Mouse (Mus musculus) neural tube, embryonic 12.5 days (tissue): ENCODE results near the gene Med25. TPM values are rescaled to one million over a fixed set of nuclear protein-coding genes. Genes with fewer than 3 reads are reported as not detected.
A peak's percentile ranks its signal among the peaks of the same experiment; 100 is the strongest.

ENCODE experiments used
- ATAC-seq: fragments of 200-750 bp; cut with Nextera tagmentation; 2 replicates; pipeline ENCODE4 v1.8.0; 2017; ENCODE audit warnings: low read depth, mild to moderate bottlenecking, moderate TSS enrichment, moderate library complexity; ENCODE audit not compliant: low FRiP score
- H3K27ac ChIP-seq: fragments of 300-500 bp; sonication (generic); 2 replicates; pipeline ENCODE4 v1.5.1; 2016
- H3K27me3 ChIP-seq: fragments of 300-500 bp; sonication (generic); replicated peaks from 2 replicates; pipeline ENCODE4 v1.6.1; 2016; ENCODE audit warnings: mild to moderate bottlenecking
- H3K36me3 ChIP-seq: fragments of 300-500 bp; sonication (generic); 2 replicates; pipeline ENCODE4 v1.6.1; 2016; ENCODE audit warnings: mild to moderate bottlenecking
- H3K4me1 ChIP-seq: fragments of 300-500 bp; sonication (generic); 2 replicates; pipeline ENCODE4 v1.6.1; 2016
- H3K4me2 ChIP-seq: fragments of 300-500 bp; sonication (generic); replicated peaks from 2 replicates; pipeline ENCODE4 v1.6.1; 2016; ENCODE audit warnings: mild to moderate bottlenecking
- H3K4me3 ChIP-seq: fragments of 300-500 bp; sonication (generic); 2 replicates; pipeline ENCODE4 v1.5.1; 2016
- H3K9ac ChIP-seq: fragments of 300-500 bp; sonication (generic); 2 replicates; pipeline ENCODE4 v1.6.1; 2016; ENCODE audit warnings: mild to moderate bottlenecking
- H3K9me3 ChIP-seq: fragments of 300-500 bp; sonication (generic); 2 replicates; pipeline ENCODE4 v1.6.1; 2016; ENCODE audit warnings: mild to moderate bottlenecking
- WGBS: fragments of 180-500 bp; shearing (Covaris S2); methylation state at CpG from one replicate; pipeline ENCODE4 v1.1.7; 2016; 5-methylcytosine and 5-hydroxymethylcytosine counted together
- microRNA counts: library from miRNA; unstranded; fragments of <30 nt; microRNA quantifications from one replicate; lab custom pipeline; 2017
- microRNA-seq: library from miRNA; unstranded; fragments of <30 nt; microRNA quantifications from one replicate; pipeline ENCODE4, GENCODE M21; 2017
- polyA plus RNA-seq: library from polyadenylated mRNA; unstranded; fragments of >200 nt; fragmentation: Nextera tagmentation; extraction: Ambion mirVana; gene quantifications from 2 replicates; pipeline ENCODE4 v1.2.1, GENCODE M21; 2016

Med25 gene
- polyA plus RNA-seq, 1 experiment from 2014 or later: 156 TPM

DNA sequence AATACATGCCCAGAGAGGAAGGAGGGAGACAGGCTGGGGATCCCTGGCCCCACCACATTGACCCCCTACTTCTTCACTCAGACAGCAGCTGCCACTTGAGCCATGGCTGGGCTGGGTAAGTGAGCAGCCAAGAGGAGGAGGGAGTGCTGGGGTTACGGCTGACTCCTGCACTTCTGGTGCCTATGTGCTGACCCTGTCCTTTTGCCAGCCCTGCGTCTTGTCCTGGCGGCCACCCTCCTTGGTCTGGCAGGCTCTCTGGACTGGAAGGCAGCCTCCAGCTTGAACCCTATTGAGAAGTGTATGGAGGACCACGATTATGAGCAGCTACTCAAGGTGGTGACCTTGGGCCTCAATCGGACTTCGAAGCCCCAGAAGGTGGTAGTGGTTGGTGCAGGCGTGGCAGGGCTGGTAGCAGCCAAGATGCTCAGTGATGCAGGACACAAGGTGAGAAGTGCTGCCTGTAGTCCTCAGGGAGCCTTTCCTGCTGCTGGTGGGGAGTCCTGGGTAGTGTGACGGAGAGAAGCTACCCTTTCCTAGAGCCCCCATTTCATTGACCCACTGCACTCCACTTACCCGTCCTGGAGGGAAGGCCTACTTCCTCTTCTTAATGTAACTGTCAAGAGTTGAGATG is 56.0 kb downstream of the Med25 start:
- H3K27ac ChIP-seq: no peak overlapping the region
- no peak overlapping the region for H3K9ac ChIP-seq
- H3K4me2 ChIP-seq: no peak overlapping the region
- peaks cover 19% of the 10 kb centered on the region for H3K36me3 ChIP-seq
- H3K9me3 ChIP-seq: no peaks in the 10 kb centered on the region
- peaks cover 14% of the 10 kb centered on the region for H3K4me1 ChIP-seq
- 85% methylated on average over 9 of the region's 9 CpGs for WGBS
- H3K27me3 ChIP-seq: peaks cover 35% of the 10 kb centered on the region
- no peak for ATAC-seq
- no peak overlapping the region for H3K4me3 ChIP-seq

DNA sequence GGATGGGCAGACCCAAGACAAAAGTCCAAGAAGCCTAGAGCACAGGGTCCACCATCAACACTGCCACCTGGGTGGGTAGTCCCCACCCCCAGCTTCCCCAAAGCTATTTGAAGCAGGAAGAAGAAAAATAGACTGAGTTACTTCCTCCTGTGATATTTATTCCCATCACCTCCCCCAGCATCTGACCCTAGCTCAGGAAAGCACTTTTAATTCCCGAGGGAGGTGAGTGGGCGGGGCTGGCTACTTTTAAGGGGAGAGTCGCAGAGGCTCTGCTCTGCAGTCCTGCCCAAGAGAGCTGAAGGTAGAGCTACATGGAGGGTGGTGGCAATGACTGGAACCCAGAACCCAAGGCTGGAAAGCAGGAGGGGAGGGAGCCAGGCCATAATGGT is 56.5 kb downstream of the Med25 start:
- H3K27me3 ChIP-seq: peaks cover 31% of the 10 kb centered on the region
- WGBS: 44% methylated on average over 3 of the region's 3 CpGs

DNA sequence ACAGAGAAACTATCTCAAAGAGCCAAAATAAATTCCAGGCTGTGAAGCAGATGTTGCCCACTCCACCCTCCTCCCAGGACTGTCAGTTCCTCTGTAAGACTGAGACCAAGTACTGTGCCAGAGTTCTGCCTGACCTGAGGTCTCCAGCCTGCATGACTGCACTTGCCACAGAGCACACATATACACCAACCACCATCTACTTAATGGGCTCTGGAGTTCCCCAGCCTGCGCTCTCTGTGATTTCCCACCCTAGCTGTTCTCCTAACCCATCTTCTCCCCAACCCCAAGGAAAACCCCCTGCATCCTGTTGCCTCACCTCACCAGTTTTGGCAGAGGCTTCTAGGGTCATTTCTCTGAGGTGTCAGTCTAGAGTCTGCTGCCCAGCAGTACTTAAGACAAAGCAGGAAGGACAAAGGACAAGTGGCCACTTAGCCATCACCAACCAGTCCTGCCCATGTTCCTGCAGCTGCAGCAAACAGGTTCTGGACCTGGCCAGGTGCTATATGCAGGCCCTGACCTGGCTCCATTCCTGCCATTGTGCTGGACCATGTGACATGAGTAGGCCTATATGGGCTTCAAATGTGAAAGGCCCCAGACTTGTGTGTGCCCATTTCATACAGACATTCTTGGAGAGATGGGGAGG is 57.0 kb downstream of the Med25 start:
- no peak overlapping the region for H3K4me3 ChIP-seq
- no peak overlapping the region for H3K27ac ChIP-seq
- WGBS: 96% methylated on average over 1 of the region's 1 CpGs
- ATAC-seq: no peak
- H3K4me1 ChIP-seq: peaks cover 14% of the 10 kb centered on the region
- no peak overlapping the region for H3K4me2 ChIP-seq
- no peaks in the 10 kb centered on the region for H3K9me3 ChIP-seq
- H3K36me3 ChIP-seq: peaks cover 20% of the 10 kb centered on the region
- no peak overlapping the region for H3K9ac ChIP-seq
- H3K27me3 ChIP-seq: peaks cover 25% of the 10 kb centered on the region

More for the DNA sequence above, 56.5 kb downstream of the Med25 start:
- Histone ChIP-seq H3K9ac (no peak overlapping the region), H3K9me3 (no peaks in the 10 kb centered on the region), H3K4me3 (no peak overlapping the region), H3K27ac (no peak overlapping the region), H3K4me1 (peaks cover 14% of the 10 kb centered on the region), H3K36me3 (peaks cover 20% of the 10 kb centered on the region), H3K4me2 (no peak overlapping the region)
- no peak for ATAC-seq

DNA sequence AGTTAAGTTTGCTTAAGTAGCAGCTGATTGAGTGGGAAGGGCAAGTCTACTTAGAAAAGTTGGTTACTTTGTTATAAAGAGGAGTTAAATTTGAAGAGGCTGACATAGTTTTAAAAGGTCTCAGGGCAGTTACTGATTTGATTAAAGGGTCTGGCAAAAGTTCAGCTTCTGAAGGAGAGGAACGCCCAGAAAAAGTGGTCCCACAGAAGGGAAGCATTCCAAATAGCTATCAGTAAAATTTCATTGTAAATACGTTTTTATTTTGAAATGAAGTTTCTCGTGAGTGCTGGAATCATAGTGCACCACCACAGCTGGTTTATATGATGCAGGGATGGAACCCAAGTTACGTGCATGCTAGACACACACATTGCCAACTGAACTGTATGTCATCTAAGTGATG is 59.7 kb downstream of the Med25 start:
- Histone ChIP-seq H3K36me3 (peaks cover 43% of the 10 kb centered on the region), H3K4me2 (no peak overlapping the region), H3K27me3 (no peaks in the 10 kb centered on the region), H3K9ac (no peak overlapping the region), H3K27ac (no peak overlapping the region), H3K4me1 (no peaks in the 10 kb centered on the region), H3K4me3 (no peak overlapping the region), H3K9me3 (no peaks in the 10 kb centered on the region)
- WGBS: 86% methylated on average over 4 of the region's 4 CpGs
- no peak for ATAC-seq

DNA sequence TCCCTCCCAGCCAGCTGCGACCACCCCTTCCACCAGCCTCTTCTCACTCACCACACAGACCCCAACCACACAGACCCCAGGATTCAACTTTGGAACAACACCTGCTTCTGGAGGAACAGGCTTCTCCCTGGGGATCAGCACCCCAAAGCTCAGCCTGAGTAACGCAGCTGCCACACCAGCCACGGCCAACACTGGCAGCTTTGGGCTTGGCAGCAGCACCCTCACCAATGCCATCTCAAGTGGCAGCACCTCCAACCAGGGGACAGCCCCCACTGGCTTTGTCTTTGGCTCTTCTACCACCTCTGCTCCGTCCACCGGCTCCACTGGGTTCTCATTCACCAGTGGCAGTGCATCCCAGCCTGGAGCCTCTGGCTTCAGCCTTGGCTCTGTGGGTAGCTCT is 63.8 kb downstream of the Med25 start:
- H3K9me3 ChIP-seq: no peaks in the 10 kb centered on the region
- peaks cover 43% of the 10 kb centered on the region for H3K36me3 ChIP-seq
- no peaks in the 10 kb centered on the region for H3K27me3 ChIP-seq
- no peak overlapping the region for H3K27ac ChIP-seq
- no peak overlapping the region for H3K9ac ChIP-seq
- no peak overlapping the region for H3K4me2 ChIP-seq
- ATAC-seq: no peak
- peaks cover 10% of the 10 kb centered on the region for H3K4me1 ChIP-seq
- WGBS: 92% methylated on average over 5 of the region's 5 CpGs
- H3K4me3 ChIP-seq: no peak overlapping the region

DNA sequence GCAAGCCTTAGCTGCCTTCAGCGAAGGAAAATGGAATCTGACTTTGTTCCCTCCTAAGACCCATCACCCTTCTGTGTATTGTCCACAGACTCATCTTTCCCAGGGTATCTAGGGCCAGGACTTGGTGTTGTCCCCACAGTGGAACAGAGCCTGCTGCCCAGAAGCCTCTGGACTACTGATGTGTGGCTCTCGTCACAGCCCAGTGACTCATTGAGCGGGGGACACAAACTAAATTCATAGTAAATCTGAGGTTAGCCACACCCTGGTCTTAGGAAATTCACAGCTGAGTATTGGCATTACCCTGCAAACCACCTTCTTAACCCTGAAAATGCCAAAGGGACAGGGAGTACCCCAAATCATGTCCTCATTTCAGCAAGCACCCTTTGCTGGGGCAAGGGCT is 65.7 kb downstream of the Med25 start:
- H3K9me3 ChIP-seq: no peaks in the 10 kb centered on the region
- no peak for ATAC-seq

More for the DNA sequence above, 65.7 kb downstream of the Med25 start:
- 94% methylated on average over 3 of the region's 3 CpGs for WGBS
- Histone ChIP-seq H3K27ac (no peak overlapping the region), H3K4me3 (no peak overlapping the region), H3K27me3 (no peaks in the 10 kb centered on the region), H3K4me2 (no peak overlapping the region), H3K9ac (no peak overlapping the region), H3K4me1 (peaks cover 16% of the 10 kb centered on the region), H3K36me3 (peaks cover 37% of the 10 kb centered on the region)

MicroRNAs within 50 kb of the gene (microRNA counts, 519-probe panel; counts per million panel counts)
- microRNA mmu-miR-707 (lab: Ali Mortazavi, UCI): 342 counts per million, percentile 67 among the panel's probes with 10 or more counts

Small RNAs within 50 kb of the gene (microRNA-seq; reads per million reads assigned to microRNA genes)
- not detected for gene Mir707

Other genes starting within 250 kb of the Med25 start
- gene Myh14, start 221.9 kb downstream of the Med25 start, polyA plus RNA-seq: 2.5 and 3.4 TPM in 2 replicates
- not detected in 2 replicates for gene Izumo2, start 184.0 kb downstream of the Med25 start, polyA plus RNA-seq
- gene Vrk3, start 144.3 kb downstream of the Med25 start, polyA plus RNA-seq: 35.2 and 37.8 TPM in 2 replicates
- gene Zfp473, start 141.7 kb downstream of the Med25 start, polyA plus RNA-seq: 1.5 and 2.0 TPM in 2 replicates
- 71.3 and 74.7 TPM in 2 replicates for gene Nup62, start 76.6 kb downstream of the Med25 start, polyA plus RNA-seq
- 1.5 and 1.6 TPM in 2 replicates for gene Il4i1, start 76.3 kb downstream of the Med25 start, polyA plus RNA-seq
- gene Atf5, start 76.1 kb downstream of the Med25 start, polyA plus RNA-seq: 4.8 and 5.1 TPM in 2 replicates
- gene Akt1s1, start 43.7 kb downstream of the Med25 start, polyA plus RNA-seq: 108 and 116 TPM in 2 replicates
- gene Tbc1d17, start 43.6 kb downstream of the Med25 start, polyA plus RNA-seq: 95.4 and 101 TPM in 2 replicates
- 32.3 and 39.3 TPM in 2 replicates for gene Pnkp, start 35.6 kb downstream of the Med25 start, polyA plus RNA-seq
- 630 and 637 TPM in 2 replicates for gene Ptov1, start 22.9 kb downstream of the Med25 start, polyA plus RNA-seq
- 17.7 and 19.1 TPM in 2 replicates for gene Fuz, start 3.4 kb upstream of the Med25 start, polyA plus RNA-seq
- gene Ap2a1, start 36.8 kb upstream of the Med25 start, polyA plus RNA-seq: 97.9 and 100 TPM in 2 replicates
- gene Tsks, start 50.5 kb upstream of the Med25 start, polyA plus RNA-seq: 0.14 TPM in 1 of 2 replicates, not detected in the other
- gene Cpt1c, start 82.1 kb upstream of the Med25 start, polyA plus RNA-seq: 39.7 and 44.1 TPM in 2 replicates
- 595 and 646 TPM in 2 replicates for gene Prmt1, start 93.9 kb upstream of the Med25 start, polyA plus RNA-seq
- 71.0 and 73.4 TPM in 2 replicates for gene Irf3, start 104.9 kb upstream of the Med25 start, polyA plus RNA-seq
- 41.1 and 42.9 TPM in 2 replicates for gene Bcl2l12, start 106.0 kb upstream of the Med25 start, polyA plus RNA-seq
- 47.2 and 47.3 TPM in 2 replicates for gene Scaf1, start 123.7 kb upstream of the Med25 start, polyA plus RNA-seq
- gene Rras, start 125.2 kb upstream of the Med25 start, polyA plus RNA-seq: 16.8 and 18.4 TPM in 2 replicates
- 11.8 and 14.0 TPM in 2 replicates for gene Prr12, start 160.2 kb upstream of the Med25 start, polyA plus RNA-seq
- gene Nosip, start 169.7 kb upstream of the Med25 start, polyA plus RNA-seq: 56.5 and 63.0 TPM in 2 replicates
- 15.2 and 17.9 TPM in 2 replicates for gene Prrg2, start 170.0 kb upstream of the Med25 start, polyA plus RNA-seq
- gene Rcn3, start 199.5 kb upstream of the Med25 start, polyA plus RNA-seq: 125 and 139 TPM in 2 replicates
- gene Fcgrt, start 211.1 kb upstream of the Med25 start, polyA plus RNA-seq: 14.1 and 15.7 TPM in 2 replicates
- 1,089 and 1,117 TPM in 2 replicates for gene Rps11, start 231.7 kb upstream of the Med25 start, polyA plus RNA-seq
- gene Rpl13a, start 236.0 kb upstream of the Med25 start, polyA plus RNA-seq: 974 and 1,017 TPM in 2 replicates
- gene Gm45713, start 243.5 kb upstream of the Med25 start, polyA plus RNA-seq: not detected in 2 replicates
- 1.0 and 1.3 TPM in 2 replicates for gene Flt3l, start 243.7 kb upstream of the Med25 start, polyA plus RNA-seq